Mouse (Mus musculus): ENCODE data around the gene Prrc2b. TPM values are rescaled to one million over a fixed set of nuclear protein-coding genes. Genes with fewer than 3 reads are reported as not detected.

Prrc2b gene
- total RNA-seq, 2 experiments from 2014 or later, result 259 to 266 TPM

DNA sequence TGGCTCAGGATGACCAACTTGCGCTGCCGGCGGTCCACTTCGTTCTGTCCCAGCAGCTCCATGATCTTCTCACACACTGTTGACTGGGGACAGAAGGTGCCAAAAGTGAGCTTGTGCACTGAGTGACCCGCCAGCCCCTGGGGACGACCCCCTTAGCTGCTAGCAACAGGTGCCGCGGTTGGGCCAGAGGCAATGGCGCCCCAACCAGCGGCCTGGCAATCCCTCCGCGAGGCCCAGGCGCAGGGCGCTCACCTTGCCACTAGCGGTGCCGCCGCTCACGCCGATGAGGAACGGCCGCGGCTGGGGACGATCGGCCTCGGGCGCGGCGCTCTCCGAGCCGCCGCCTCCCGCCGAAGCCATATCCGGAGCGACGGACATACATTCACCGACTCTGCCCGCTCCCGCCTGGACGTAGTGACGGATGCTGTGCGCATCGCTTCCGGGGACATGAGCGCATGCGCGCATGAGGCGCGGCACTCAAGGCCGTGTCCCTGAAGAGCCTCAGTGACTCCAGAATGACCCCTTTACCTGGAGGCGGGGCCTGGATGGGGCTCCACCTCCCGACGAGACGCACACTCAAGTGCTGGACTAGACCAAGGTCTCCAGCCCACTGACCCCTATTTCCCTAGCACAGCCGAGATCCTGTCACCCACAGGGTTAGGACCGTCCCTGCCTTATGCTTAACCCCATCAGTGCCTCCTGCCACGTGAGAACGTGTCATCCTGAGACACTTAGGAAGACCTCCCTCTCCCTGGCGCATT, 109.0 kb downstream of the Prrc2b start, which contains the start of gene Uck1:
Gene Uck1 (minus strand): TSS at position 503 of the 761 bp plus-strand sequence.
- DNase-seq (ENCODE audit: low spot score in 2 of 2), result peak; percentile 84 to 92

DNA sequence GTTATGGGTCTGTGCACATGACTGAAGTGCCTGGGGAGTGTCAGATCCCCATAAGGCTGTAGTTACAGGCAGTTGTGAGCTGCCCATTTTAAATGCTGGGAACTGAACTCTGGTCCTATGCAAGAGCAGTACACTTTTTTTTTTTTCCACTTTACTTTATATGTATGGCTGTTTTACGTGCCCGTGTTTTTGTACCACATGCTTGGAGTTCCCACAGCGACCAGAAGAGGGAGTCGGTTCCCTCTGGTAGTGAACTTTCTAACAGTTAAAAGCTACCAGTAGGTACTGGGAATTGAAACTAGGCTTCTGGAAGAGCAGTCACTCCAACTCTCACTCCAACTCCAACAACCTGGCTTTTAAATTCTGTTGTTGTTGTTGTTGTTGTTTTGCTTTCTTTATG, 109.8 kb downstream of the Prrc2b start:
- peak in 1 of 2 experiments; percentile 22 for DNase-seq (ENCODE audit: low spot score in 2 of 2)

DNA sequence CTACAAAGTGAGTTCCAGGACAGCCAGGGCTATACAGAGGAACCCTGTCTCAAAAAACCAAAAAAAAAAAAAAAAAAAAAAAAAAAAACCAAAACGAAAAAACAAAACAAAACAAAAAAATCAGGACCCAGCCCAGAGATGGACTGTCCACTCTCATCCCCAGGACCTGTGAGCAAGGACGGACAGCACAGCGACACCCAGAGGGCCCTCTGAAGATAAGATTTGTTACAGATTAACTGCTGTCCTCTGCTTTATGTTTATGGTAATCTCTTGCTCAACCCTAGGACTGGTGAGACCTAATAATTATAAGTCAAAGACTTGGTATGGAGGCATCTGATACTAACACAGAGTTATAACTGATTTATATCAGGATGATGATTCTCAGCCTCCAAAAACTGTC, 124.9 kb downstream of the Prrc2b start:
- no peak for DNase-seq (ENCODE audit: low spot score in 2 of 2)

DNA sequence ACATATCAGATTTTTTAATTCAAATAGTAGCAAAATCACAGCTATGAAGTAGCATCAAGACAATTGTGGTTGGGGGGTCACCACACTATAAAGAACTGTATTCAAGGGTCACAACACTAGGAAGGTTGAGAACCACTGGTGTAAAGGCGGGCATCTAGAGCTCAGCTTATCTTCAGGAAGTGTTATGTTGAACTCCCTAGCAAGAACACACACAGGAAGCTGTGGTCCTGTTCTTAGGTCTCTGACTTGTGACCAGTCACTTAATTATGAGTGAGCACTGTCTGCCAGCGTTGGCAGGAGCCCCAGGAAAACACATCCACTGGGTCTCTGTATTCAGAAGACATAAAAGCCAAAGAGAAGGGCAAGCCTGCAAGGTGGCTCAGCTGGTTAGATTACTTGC, 131.4 kb downstream of the Prrc2b start:
- no peak for DNase-seq (ENCODE audit: low spot score in 2 of 2)

DNA sequence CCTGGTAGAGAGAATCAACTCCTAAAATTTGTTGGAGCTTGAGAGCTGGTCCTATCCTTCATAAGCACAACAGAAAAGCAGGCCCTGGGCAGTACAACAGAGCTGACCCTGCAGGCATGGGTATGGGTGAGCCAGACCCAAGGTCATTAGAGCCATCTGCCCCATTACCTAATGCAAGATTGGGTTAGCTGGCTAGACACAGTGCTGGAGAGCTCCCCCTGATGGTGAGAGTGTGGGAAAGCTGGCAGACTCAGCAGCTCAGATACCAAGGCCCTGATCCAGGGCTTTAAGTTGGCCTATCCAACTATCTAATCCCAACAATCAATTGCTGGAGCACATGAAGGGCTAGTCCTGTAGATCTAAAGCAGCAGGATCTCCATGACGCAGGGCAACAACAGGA, 131.8 kb downstream of the Prrc2b start:
- peak in 1 of 2 experiments; percentile 45 for DNase-seq (ENCODE audit: low spot score in 2 of 2)

DNA sequence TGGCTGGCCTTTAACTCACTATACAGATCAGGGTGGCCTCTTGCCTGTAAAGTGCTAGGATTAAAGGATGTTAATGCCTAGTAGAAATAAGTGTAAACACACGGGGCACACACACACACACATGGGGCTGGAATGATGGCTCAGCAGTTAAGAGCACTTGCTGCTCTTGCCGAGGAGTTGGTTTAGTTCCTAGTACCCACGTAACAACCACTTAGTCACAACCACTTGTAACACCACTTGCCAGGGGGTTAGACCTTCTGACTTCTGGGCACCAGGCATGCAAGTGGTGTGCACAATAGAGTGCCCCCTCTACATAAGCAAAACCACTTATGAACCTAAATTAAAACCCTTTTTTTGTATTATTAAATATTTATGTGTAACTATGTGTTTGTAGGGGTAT, 133.1 kb downstream of the Prrc2b start:
- no peak for DNase-seq (ENCODE audit: low spot score in 2 of 2)

Small RNA genes lying within 50 kb of the gene (microRNA-seq; reads per million reads assigned to microRNA genes)
- gene Gm27805, result 0 reads per million in 2 experiments

Other genes with a start within 250 kb of the Prrc2b start
- gene Aif1l, start 200.9 kb upstream of the Prrc2b start, total RNA-seq (2021), result 1 to 10 TPM; 4.8 to 5.2 TPM
- 10 to 100 TPM; 54.4 to 56.3 TPM for gene Nup214, start 176.6 kb upstream of the Prrc2b start, total RNA-seq (2021)
- gene Fam78a, start 66.2 kb upstream of the Prrc2b start, total RNA-seq (2021), result 1 to 10 TPM; 6.2 to 9.6 TPM
- gene Plpp7, start 55.6 kb upstream of the Prrc2b start, total RNA-seq (2021), result 10 to 100 TPM; 27.1 to 32.4 TPM
- 10 to 100 TPM; 19.3 to 23.5 TPM for gene Pomt1, start 85.5 kb downstream of the Prrc2b start, total RNA-seq (2021)
- gene Uck1, start 109.1 kb downstream of the Prrc2b start, total RNA-seq (2021), result 10 to 100 TPM; 49.6 to 53.6 TPM
- gene Golga2, start 136.3 kb downstream of the Prrc2b start, total RNA-seq (2021), result 10 to 100 TPM; 84.2 to 88.5 TPM
- 100 to 1,000 TPM; 205 to 210 TPM for gene Swi5, start 137.0 kb downstream of the Prrc2b start, total RNA-seq (2021)
- gene Ciz1, start 201.2 kb downstream of the Prrc2b start, total RNA-seq (2021), result 10 to 100 TPM; 66.4 to 78.3 TPM
- 1,000 to 10,000 TPM; 1,236 to 1,244 TPM for gene Dnm1, start 202.3 kb downstream of the Prrc2b start, total RNA-seq (2021)
- gene 1110008P14Rik, start 230.9 kb downstream of the Prrc2b start, total RNA-seq (2021), result 100 to 1,000 TPM; 283 to 350 TPM
- gene Lcn2, start 237.2 kb downstream of the Prrc2b start, total RNA-seq (2021), result under 1 TPM; 0.77 to 0.84 TPM
- gene Ptges2, start 244.8 kb downstream of the Prrc2b start, total RNA-seq (2021), result 10 to 100 TPM; 49.5 to 51.2 TPM

Data from left cerebral cortex, adult 18-20 months (tissue).